Mouse (Mus musculus): Measurements from ENCODE around the gene Tymp. TPM values are rescaled to one million over a fixed set of nuclear protein-coding genes. Genes with fewer than 3 reads are reported as not detected.

The Tymp gene
- polyA plus RNA-seq, 1 experiment from 2014 or later: 0.75 TPM

GRCm38 (mm10) chr15:89390081-89390480 lies 13.2 kb upstream of the Tymp start:
- no peak overlapping the region for H3K4me3 ChIP-seq
- 83% methylated on average over 10 of the region's 10 CpGs for WGBS (ENCODE audit: insufficient replicate concordance)
- ATAC-seq: no peak
- no peak overlapping the region for H3K9ac ChIP-seq
- H3K4me1 ChIP-seq: no peaks in the 10 kb centered on the region
- H3K27me3 ChIP-seq (replicated peaks): peaks cover 42% of the 10 kb centered on the region
- no peaks in the 10 kb centered on the region for H3K9me3 ChIP-seq (replicated peaks)
- H3K4me2 ChIP-seq: no peak overlapping the region
- no peak overlapping the region for H3K27ac ChIP-seq
- no peaks in the 10 kb centered on the region for H3K36me3 ChIP-seq

- no peak for ATAC-seq
Measured at GRCm38 (mm10) chr15:89387127-89387526, 10.3 kb upstream of the Tymp start.

GRCm38 (mm10) chr15:89384617-89385016 lies 7.8 kb upstream of the Tymp start, which contains the start of gene Klhdc7b:
Gene Klhdc7b, plus strand, starts transcription at chr15:89384917.
- Histone ChIP-seq H3K4me2 (no peak within 1 kb of the TSS), H3K36me3 (no peaks in the 10 kb centered on the region), H3K9ac (no peak within 1 kb of the TSS), H3K27ac (no peak within 1 kb of the TSS), H3K27me3 (replicated peaks) (peaks cover 65% of the 10 kb centered on the region), H3K4me3 (no peak within 1 kb of the TSS), H3K9me3 (replicated peaks) (no peaks in the 10 kb centered on the region), H3K4me1 (peaks cover 2% of the 10 kb centered on the region)
- WGBS (ENCODE audit: insufficient replicate concordance): 78% methylated on average over 7 of the region's 7 CpGs
- ATAC-seq: no peak

More at GRCm38 (mm10) chr15:89387127-89387526, 10.3 kb upstream of the Tymp start:
- WGBS (ENCODE audit: insufficient replicate concordance): 28% methylated on average over 12 of the region's 12 CpGs
- H3K4me1 ChIP-seq: no peaks in the 10 kb centered on the region
- H3K27ac ChIP-seq: no peak overlapping the region
- H3K4me2 ChIP-seq: no peak overlapping the region
- H3K27me3 ChIP-seq (replicated peaks): peaks cover 57% of the 10 kb centered on the region
- H3K4me3 ChIP-seq: no peak overlapping the region
- no peaks in the 10 kb centered on the region for H3K9me3 ChIP-seq (replicated peaks)
- H3K36me3 ChIP-seq: no peaks in the 10 kb centered on the region
- H3K9ac ChIP-seq: no peak overlapping the region

- Histone ChIP-seq H3K9ac (peak overlapping the region; percentile 58; the same call in 1 of the 2 replicates), H3K4me1 (peaks cover 27% of the 10 kb centered on the region), H3K27ac (no peak overlapping the region), H3K9me3 (replicated peaks) (no peaks in the 10 kb centered on the region), H3K36me3 (no peaks in the 10 kb centered on the region), H3K4me2 (peak overlapping the region; percentile 75), H3K4me3 (peak overlapping the region; percentile 48), H3K27me3 (replicated peaks) (peaks cover 66% of the 10 kb centered on the region)
- 3% methylated on average over 10 of the region's 10 CpGs for WGBS (ENCODE audit: insufficient replicate concordance)
- peak; percentile 47; the same call in 1 of the 2 replicates for ATAC-seq
Measured at GRCm38 (mm10) chr15:89379429-89379828, 2.6 kb upstream of the Tymp start.

GRCm38 (mm10) chr15:89378831-89379401 lies 2.1 kb upstream of the Tymp start, which contains the start of gene Odf3b:
Gene Odf3b, minus strand, starts transcription at chr15:89379282.
- no peak within 1 kb of the TSS for H3K27ac ChIP-seq
- peak within 1 kb of the TSS; percentile 48 for H3K4me3 ChIP-seq
- no peaks in the 10 kb centered on the region for H3K9me3 ChIP-seq (replicated peaks)
- H3K9ac ChIP-seq: peak within 1 kb of the TSS; percentile 58
- H3K27me3 ChIP-seq (replicated peaks): peaks cover 63% of the 10 kb centered on the region
- 2% methylated on average over 33 of the region's 33 CpGs for WGBS (ENCODE audit: insufficient replicate concordance)
- peaks cover 32% of the 10 kb centered on the region for H3K4me1 ChIP-seq
- ATAC-seq: no peak
- H3K36me3 ChIP-seq: no peaks in the 10 kb centered on the region
- peak within 1 kb of the TSS; percentile 75 for H3K4me2 ChIP-seq

- no peaks in the 10 kb centered on the region for H3K36me3 ChIP-seq
- 19% methylated on average over 46 of the region's 46 CpGs for WGBS (ENCODE audit: insufficient replicate concordance)
- peak overlapping the region; percentile 48 for H3K4me3 ChIP-seq
- H3K27me3 ChIP-seq (replicated peaks): peaks cover 58% of the 10 kb centered on the region
- peak overlapping the region; percentile 58; the same call in 1 of the 2 replicates for H3K9ac ChIP-seq
- H3K4me1 ChIP-seq: peaks cover 33% of the 10 kb centered on the region
- H3K27ac ChIP-seq: no peak overlapping the region
- H3K4me2 ChIP-seq: peak overlapping the region; percentile 75
- H3K9me3 ChIP-seq (replicated peaks): no peaks in the 10 kb centered on the region
- no peak for ATAC-seq
Measured at GRCm38 (mm10) chr15:89377938-89378828, 1.3 kb upstream of the Tymp start.

- H3K4me3 ChIP-seq: no peak overlapping the region
- peaks cover 6% of the 10 kb centered on the region for H3K36me3 ChIP-seq
- no peak for ATAC-seq
- H3K4me1 ChIP-seq: peaks cover 41% of the 10 kb centered on the region
- no peaks in the 10 kb centered on the region for H3K9me3 ChIP-seq (replicated peaks)
- WGBS (ENCODE audit: insufficient replicate concordance): 11% methylated on average over 18 of the region's 18 CpGs
- peak overlapping the region; percentile 14; the same call in 1 of the 2 replicates for H3K4me2 ChIP-seq
- peaks cover 51% of the 10 kb centered on the region for H3K27me3 ChIP-seq (replicated peaks)
- H3K9ac ChIP-seq: no peak overlapping the region
- no peak overlapping the region for H3K27ac ChIP-seq
Measured at GRCm38 (mm10) chr15:89377362-89377761, 523 bp upstream of the Tymp start.

GRCm38 (mm10) chr15:89376040-89376439 lies 799 bp downstream of the Tymp start:
- Histone ChIP-seq H3K36me3 (peaks cover 19% of the 10 kb centered on the region), H3K9ac (no peak overlapping the region), H3K4me3 (no peak overlapping the region), H3K9me3 (replicated peaks) (no peaks in the 10 kb centered on the region), H3K4me2 (no peak overlapping the region), H3K4me1 (peaks cover 51% of the 10 kb centered on the region), H3K27me3 (replicated peaks) (peaks cover 45% of the 10 kb centered on the region), H3K27ac (no peak overlapping the region)
- ATAC-seq: no peak
- 64% methylated on average over 7 of the region's 7 CpGs for WGBS (ENCODE audit: insufficient replicate concordance)

GRCm38 (mm10) chr15:89374801-89375534 lies 1.9 kb downstream of the Tymp start:
- WGBS (ENCODE audit: insufficient replicate concordance): 83% methylated on average over 17 of the region's 17 CpGs
- no peak for ATAC-seq
- Histone ChIP-seq H3K4me1 (peaks cover 57% of the 10 kb centered on the region), H3K9ac (no peak overlapping the region; the same call in 1 of the 2 replicates), H3K36me3 (peaks cover 30% of the 10 kb centered on the region), H3K4me2 (peak overlapping the region; percentile 96), H3K9me3 (replicated peaks) (no peaks in the 10 kb centered on the region), H3K4me3 (no peak overlapping the region; the same call in 1 of the 2 replicates), H3K27ac (0 out of 2 replicates have a peak overlapping the region, but pooled peaks have one; percentile 2), H3K27me3 (replicated peaks) (peaks cover 41% of the 10 kb centered on the region)

- 53% methylated on average over 9 of the region's 9 CpGs for WGBS (ENCODE audit: insufficient replicate concordance)
- peak overlapping the region; percentile 90 for H3K27ac ChIP-seq
- ATAC-seq: no peak
Measured at GRCm38 (mm10) chr15:89374340-89374739, 2.5 kb downstream of the Tymp start.

GRCm38 (mm10) chr15:89373762-89374248 lies 3.0 kb downstream of the Tymp start, which contains the start of gene Sco2:
Gene Sco2, minus strand, starts transcription at chr15:89373846.
- peaks cover 41% of the 10 kb centered on the region for H3K36me3 ChIP-seq
- H3K27me3 ChIP-seq (replicated peaks): peaks cover 31% of the 10 kb centered on the region
- 1% methylated on average over 42 of the region's 42 CpGs for WGBS (ENCODE audit: insufficient replicate concordance)
- peaks cover 48% of the 10 kb centered on the region for H3K4me1 ChIP-seq
- peak within 1 kb of the TSS; percentile 76 for H3K4me3 ChIP-seq
- peak within 1 kb of the TSS; percentile 96 for H3K4me2 ChIP-seq
- peak within 1 kb of the TSS; percentile 90 for H3K27ac ChIP-seq
- H3K9me3 ChIP-seq (replicated peaks): no peaks in the 10 kb centered on the region
- peak; percentile 71 for ATAC-seq
- peak within 1 kb of the TSS; percentile 81 for H3K9ac ChIP-seq

More at GRCm38 (mm10) chr15:89374340-89374739, 2.5 kb downstream of the Tymp start:
- Histone ChIP-seq H3K9ac (peak overlapping the region; percentile 81), H3K27me3 (replicated peaks) (peaks cover 36% of the 10 kb centered on the region), H3K4me1 (peaks cover 53% of the 10 kb centered on the region), H3K4me2 (peak overlapping the region; percentile 96), H3K36me3 (peaks cover 36% of the 10 kb centered on the region), H3K4me3 (peak overlapping the region; percentile 76), H3K9me3 (replicated peaks) (no peaks in the 10 kb centered on the region)

Data from liver, embryonic 12.5 days (tissue).